ENCODE assay signal across 28 mouse cellular contexts in genomic region chr1:127085988-127086387, GRCm38 (mm10).
DNase-seq lines count a peak whose midpoint lies in the region; ATAC-seq lines count a peak whose summit lies in the region.
"Had no signal": no experiment of that assay in that cellular context is flagged by ENCODE, and none has a peak within 500 bp of the region (broad histone marks: within the 10 kb centered on the region; RNA-seq: fewer than 3 reads in every experiment).

No protein-coding gene starts in this region.

- H3K4me3 ChIP-seq in liver, embryonic 12.5 days, result no peak overlapping the region
- H3K4me3 ChIP-seq in liver, embryonic 11.5 days (ENCODE audit: low read depth, low read length), result no peak overlapping the region
- no peak overlapping the region for H3K4me3 ChIP-seq in intestine, embryonic 16.5 days (ENCODE audit: low read length)
- H3K4me3 ChIP-seq: gastrocnemius, adult 2 months; heart, embryonic 12.5 days; heart, embryonic 15.5 days; hindbrain, embryonic 10.5 days had no signal

- no peaks in the 10 kb centered on the region for H3K4me1 ChIP-seq in liver, embryonic 12.5 days
- no peaks in the 10 kb centered on the region for H3K4me1 ChIP-seq in liver, embryonic 11.5 days (replicated peaks; ENCODE audit: control insufficient read depth, insufficient read depth, low read length)
- no peaks in the 10 kb centered on the region for H3K4me1 ChIP-seq in intestine, embryonic 16.5 days (ENCODE audit: control insufficient read depth, insufficient read depth, low read length)
- H3K4me1 ChIP-seq: heart, embryonic 12.5 days; heart, embryonic 15.5 days; hindbrain, embryonic 10.5 days had no signal

- no peak overlapping the region for H3K9ac ChIP-seq in liver, embryonic 12.5 days
- no peak overlapping the region for H3K9ac ChIP-seq in liver, embryonic 11.5 days (ENCODE audit: low read depth, low read length)
- H3K9ac ChIP-seq in intestine, embryonic 16.5 days (ENCODE audit: low read depth, low read length), result no peak overlapping the region
- H3K9ac ChIP-seq: forebrain, postnatal 0 days; heart, embryonic 12.5 days; heart, embryonic 15.5 days; hindbrain, embryonic 14.5 days had no signal

- H3K27ac ChIP-seq in liver, embryonic 12.5 days, result no peak overlapping the region
- no peak overlapping the region for H3K27ac ChIP-seq in liver, embryonic 11.5 days (ENCODE audit: low read depth, low read length)
- no peak overlapping the region for H3K27ac ChIP-seq in intestine, embryonic 16.5 days (ENCODE audit: low read length)
- H3K27ac ChIP-seq: gastrocnemius, adult 2 months; heart, embryonic 15.5 days; hindbrain, embryonic 10.5 days; hindbrain, embryonic 14.5 days; hindbrain, postnatal 0 days had no signal

- no peaks in the 10 kb centered on the region for H3K36me3 ChIP-seq in liver, embryonic 12.5 days
- no peaks in the 10 kb centered on the region for H3K36me3 ChIP-seq in liver, embryonic 11.5 days (ENCODE audit: control insufficient read depth, insufficient read depth, low read length)
- H3K36me3 ChIP-seq in intestine, embryonic 16.5 days (ENCODE audit: control insufficient read depth, insufficient read depth, low read length), result no peaks in the 10 kb centered on the region
- H3K36me3 ChIP-seq: G1E; heart, embryonic 12.5 days; heart, embryonic 15.5 days; hindbrain, embryonic 10.5 days had no signal

- H3K4me2 ChIP-seq in liver, embryonic 12.5 days, result no peak overlapping the region
- H3K4me2 ChIP-seq in liver, embryonic 11.5 days, result no peak overlapping the region
- H3K4me2 ChIP-seq in intestine, embryonic 16.5 days (ENCODE audit: low read depth, low read length), result no peak overlapping the region
- H3K4me2 ChIP-seq: heart, embryonic 12.5 days; heart, embryonic 15.5 days; hindbrain, embryonic 14.5 days had no signal

- no peaks in the 10 kb centered on the region for H3K9me3 ChIP-seq in liver, embryonic 12.5 days (replicated peaks)
- H3K9me3 ChIP-seq in liver, embryonic 11.5 days (ENCODE audit: control insufficient read depth, low read length), result no peaks in the 10 kb centered on the region
- H3K9me3 ChIP-seq in intestine, embryonic 16.5 days (ENCODE audit: control insufficient read depth, low read length), result no peaks in the 10 kb centered on the region
- H3K9me3 ChIP-seq: heart, embryonic 12.5 days; heart, embryonic 15.5 days; hindbrain, embryonic 10.5 days had no signal

- no peaks in the 10 kb centered on the region for H3K27me3 ChIP-seq in liver, embryonic 12.5 days (replicated peaks)
- H3K27me3 ChIP-seq in liver, embryonic 11.5 days (replicated peaks; ENCODE audit: control insufficient read depth, insufficient read depth, low read length), result no peaks in the 10 kb centered on the region
- no peaks in the 10 kb centered on the region for H3K27me3 ChIP-seq in intestine, embryonic 16.5 days (replicated peaks; ENCODE audit: control insufficient read depth, insufficient read depth, low read length)
- H3K27me3 ChIP-seq: heart, embryonic 12.5 days; heart, embryonic 15.5 days; Patski had no signal

- 17% methylated on average over 4 of the region's 4 CpGs for WGBS in liver, embryonic 12.5 days (ENCODE audit: insufficient replicate concordance)
- 44% methylated on average over 4 of the region's 4 CpGs for WGBS in liver, embryonic 11.5 days
- 85% methylated on average over 4 of the region's 4 CpGs for WGBS in intestine, embryonic 16.5 days

- no peak for DNase-seq in liver, embryonic 11.5 days (ENCODE audit: low spot score)
- DNase-seq in 416B (ENCODE audit: low read depth), result peak; percentile 91
- DNase-seq in embryo, embryonic 10 days (ENCODE audit: low spot score), result no peak
- DNase-seq: adrenal gland, postnatal 10 days; adrenal gland, postnatal 36 days; B cell, adult 2 months; cerebellum, adult 11 months; cerebellum, adult 2 months; cerebellum, adult 9-11 months; cerebellum, postnatal 25 days; forebrain, postnatal 0 days; gastrocnemius, adult 2 months; gastrocnemius, postnatal 14 days; heart, adult 18-20 months; heart, postnatal 10 days; heart, postnatal 36 days had no signal

- ATAC-seq in liver, embryonic 12.5 days, result peak; percentile 40; the same call in 1 of the 2 replicates
- ATAC-seq in liver, embryonic 11.5 days (replicated peaks; ENCODE audit: low FRiP score), result no peak; the same call in 1 of the 2 replicates
- ATAC-seq in granulocyte monocyte progenitor cell, adult 5-6 weeks (replicated peaks; ENCODE audit: poor library complexity, severe bottlenecking), result 0 out of 2 replicates have a peak, but pooled peaks have one; percentile 14
- 0 out of 2 replicates have a peak, but pooled peaks have one; percentile 3 for ATAC-seq in monocyte, adult 5-6 weeks (replicated peaks; ENCODE audit: insufficient number of reproducible peaks, low FRiP score, low TSS enrichment, poor library complexity, severe bottlenecking)
- no peak for ATAC-seq in intestine, embryonic 16.5 days
- ATAC-seq: forebrain, embryonic 14.5 days; forebrain, postnatal 0 days; hindbrain, postnatal 0 days; Patski had no signal

Comparison
In these comparisons a context has a peak if more than half of its experiments do, and no peak if none do; other contexts are left out.
1. ATAC-seq: peak in liver, embryonic 12.5 days (single experiment), granulocyte monocyte progenitor cell, adult 5-6 weeks (single experiment) and monocyte, adult 5-6 weeks (single experiment); none in liver, embryonic 11.5 days (single experiment) and intestine, embryonic 16.5 days (single experiment).